Mouse (Mus musculus) common myeloid progenitor, adult 5-6 weeks (primary cell): Measurements from ENCODE around the gene Xlr3a. TPM values are rescaled to one million over a fixed set of nuclear protein-coding genes. Genes with fewer than 3 reads are reported as not detected.

ENCODE experiments used
- total RNA-seq: library from RNA; stranded (forward); fragments of 200-1000, 187-1606 nt; gene quantifications from 2 replicates; pipeline ENCODE4 v1.2.3, GENCODE M21; 2017

Xlr3a gene
- total RNA-seq, 1 experiment from 2014 or later = 8.2 TPM

Other genes with a start within 250 kb of the Xlr3a start
- gene Cetn2, start 178.7 kb downstream of the Xlr3a start, total RNA-seq = 112 and 130 TPM in 2 replicates
- gene Nsdhl, start 178.5 kb downstream of the Xlr3a start, total RNA-seq = 13.9 and 14.2 TPM in 2 replicates
- 0.34 TPM in 1 of 2 replicates, not detected in the other for gene Zfp185, start 109.8 kb downstream of the Xlr3a start, total RNA-seq
- gene Pnma5, start 60.0 kb downstream of the Xlr3a start, total RNA-seq = not detected in 2 replicates
- gene Pnma3, start 32.3 kb downstream of the Xlr3a start, total RNA-seq = not detected in 2 replicates
- 11.7 and 42.1 TPM in 2 replicates for gene Xlr4a, start 14.6 kb downstream of the Xlr3a start, total RNA-seq
- not detected in 2 replicates for gene Gm14685, start 20.0 kb upstream of the Xlr3a start, total RNA-seq
- gene Xlr5b, start 51.7 kb upstream of the Xlr3a start, total RNA-seq = not detected in 2 replicates
- not detected in 2 replicates for gene DXBay18, start 52.4 kb upstream of the Xlr3a start, total RNA-seq
- 1.1 TPM in 1 of 2 replicates, not detected in the other for gene Spin2d, start 79.9 kb upstream of the Xlr3a start, total RNA-seq
- gene Xlr3b, start 95.1 kb upstream of the Xlr3a start, total RNA-seq = 3.2 and 7.7 TPM in 2 replicates
- 20.1 and 36.6 TPM in 2 replicates for gene Xlr4b, start 117.2 kb upstream of the Xlr3a start, total RNA-seq
- gene F8a, start 131.2 kb upstream of the Xlr3a start, total RNA-seq = 4.7 and 7.4 TPM in 2 replicates
- 5.8 and 6.2 TPM in 2 replicates for gene Xlr4c, start 146.0 kb upstream of the Xlr3a start, total RNA-seq
- gene Xlr3c, start 168.3 kb upstream of the Xlr3a start, total RNA-seq = not detected in 2 replicates
- gene Xlr5a, start 195.9 kb upstream of the Xlr3a start, total RNA-seq = not detected in 2 replicates
- not detected in 2 replicates for gene Xlr5c, start 195.9 kb upstream of the Xlr3a start, total RNA-seq
- not detected in 2 replicates for gene Gm45015, start 239.7 kb upstream of the Xlr3a start, total RNA-seq
- 9.8 and 10.1 TPM in 2 replicates for gene Zfp275, start 245.5 kb upstream of the Xlr3a start, total RNA-seq